Mouse (Mus musculus) stomach, embryonic 16.5 days (tissue): ENCODE measurements at regions not wholly inside any gene's neighbourhood (a gene's known extent, or its start where the extent isn't known, plus 50 kb on each side); places are given as distances from the start of the nearest gene placed in this dataset.
"Not testable (repeated sequence)": the region's sequence is repeated elsewhere in the genome, so short reads cannot be mapped to it uniquely, and the experiment has no call there.

ENCODE experiments used
- ATAC-seq: fragments of 200-750 bp; cut with Nextera tagmentation; 2 replicates; pipeline ENCODE4 v1.8.0; 2017; ENCODE audit warnings: moderate number of reproducible peaks, moderate TSS enrichment; ENCODE audit not compliant: insufficient read depth, low FRiP score
- H3K27ac ChIP-seq: fragments of 300-500 bp; sonication (generic); 2 replicates; pipeline ENCODE4 v1.5.1; 2014; ENCODE audit warnings: low read length
- H3K27me3 ChIP-seq: fragments of 300-500 bp; sonication (generic); 2 replicates; pipeline ENCODE4 v1.6.1; 2014; ENCODE audit warnings: low read length, control low read depth, mixed read lengths; ENCODE audit not compliant: control insufficient read depth, insufficient read depth
- H3K36me3 ChIP-seq: fragments of 300-500 bp; sonication (generic); 2 replicates; pipeline ENCODE4 v1.6.1; 2014; ENCODE audit warnings: low read length; ENCODE audit not compliant: control insufficient read depth, insufficient read depth
- H3K4me1 ChIP-seq: fragments of 300-500 bp; sonication (generic); 2 replicates; pipeline ENCODE4 v1.6.1; 2014; ENCODE audit warnings: low read length, control low read depth, mixed read lengths; ENCODE audit not compliant: control insufficient read depth, insufficient read depth
- H3K4me2 ChIP-seq: fragments of 300-500 bp; sonication (generic); 2 replicates; pipeline ENCODE4 v1.6.1; 2014; ENCODE audit warnings: low read depth, low read length, mixed read lengths
- H3K4me3 ChIP-seq: fragments of 300-500 bp; sonication (generic); replicated peaks from 2 replicates; pipeline ENCODE4 v1.5.1; 2014; ENCODE audit warnings: mild to moderate bottlenecking, low read length
- H3K9ac ChIP-seq: fragments of 300-500 bp; sonication (generic); 2 replicates; pipeline ENCODE4 v1.6.1; 2014; ENCODE audit warnings: low read length
- H3K9me3 ChIP-seq: fragments of 300-500 bp; sonication (generic); replicated peaks from 2 replicates; pipeline ENCODE4 v1.6.1; 2016; ENCODE audit warnings: low read length, control low read depth; ENCODE audit not compliant: control insufficient read depth
- WGBS: fragments of 180-500 bp; shearing (Covaris S2); extraction: QIAGEN DNeasy Blood & Tissue Kit; methylation state at CpG from one replicate; pipeline ENCODE4 v1.1.7; 2014; 5-methylcytosine and 5-hydroxymethylcytosine counted together

- H3K9ac ChIP-seq: no peak overlapping the region
- no peak overlapping the region for H3K27ac ChIP-seq
- H3K4me2 ChIP-seq: no peak overlapping the region
- H3K27me3 ChIP-seq: no peaks in the 10 kb centered on the region
- WGBS: 78% methylated on average over 1 of the region's 1 CpGs
- H3K36me3 ChIP-seq: no peaks in the 10 kb centered on the region
- no peak overlapping the region for H3K4me3 ChIP-seq
- no peaks in the 10 kb centered on the region for H3K9me3 ChIP-seq
- ATAC-seq: no peak
- no peaks in the 10 kb centered on the region for H3K4me1 ChIP-seq
These were observed 157.1 kb downstream of the Enc1 start for GRCm38 (mm10) chr13:97398041-97398440.

- no peaks in the 10 kb centered on the region for H3K4me1 ChIP-seq
- H3K27me3 ChIP-seq: no peaks in the 10 kb centered on the region
- H3K9ac ChIP-seq: no peak overlapping the region
- 68% methylated on average over 3 of the region's 3 CpGs for WGBS
- ATAC-seq: no peak
- no peak overlapping the region for H3K27ac ChIP-seq
- H3K4me3 ChIP-seq: no peak overlapping the region
- no peaks in the 10 kb centered on the region for H3K36me3 ChIP-seq
- no peak overlapping the region for H3K4me2 ChIP-seq
- no peaks in the 10 kb centered on the region for H3K9me3 ChIP-seq
These were observed 156.2 kb downstream of the Enc1 start for GRCm38 (mm10) chr13:97396899-97397640.

GRCm38 (mm10) chr13:97396286-97396685 is 155.4 kb downstream of the Enc1 start:
- not testable (repeated sequence) for H3K36me3 ChIP-seq, H3K4me3 ChIP-seq, H3K4me2 ChIP-seq, H3K27ac ChIP-seq, H3K4me1 ChIP-seq, H3K9ac ChIP-seq, H3K9me3 ChIP-seq, H3K27me3 ChIP-seq, ATAC-seq
- WGBS: 66% methylated on average over 2 of the region's 2 CpGs

- no peak for ATAC-seq
- no peak overlapping the region for H3K9ac ChIP-seq
- WGBS: 69% methylated on average over 7 of the region's 7 CpGs
These were observed 154.0 kb downstream of the Enc1 start for GRCm38 (mm10) chr13:97394756-97395454.

GRCm38 (mm10) chr13:97394071-97394470 is 153.2 kb downstream of the Enc1 start:
- no peak for ATAC-seq
- WGBS: 71% methylated on average over 4 of the region's 4 CpGs

More at GRCm38 (mm10) chr13:97394756-97395454, 154.0 kb downstream of the Enc1 start:
- Histone ChIP-seq H3K4me1 (no peaks in the 10 kb centered on the region), H3K4me2 (no peak overlapping the region), H3K9me3 (no peaks in the 10 kb centered on the region), H3K36me3 (no peaks in the 10 kb centered on the region), H3K27me3 (no peaks in the 10 kb centered on the region), H3K27ac (no peak overlapping the region), H3K4me3 (no peak overlapping the region)

GRCm38 (mm10) chr13:97393456-97393855 is 152.6 kb downstream of the Enc1 start:
- no peaks in the 10 kb centered on the region for H3K36me3 ChIP-seq
- H3K9ac ChIP-seq: no peak overlapping the region
- no peak for ATAC-seq
- no peak overlapping the region for H3K4me2 ChIP-seq
- WGBS: 86% methylated on average over 7 of the region's 7 CpGs
- no peak overlapping the region for H3K27ac ChIP-seq
- no peaks in the 10 kb centered on the region; the same call in 1 of the 2 replicates for H3K4me1 ChIP-seq
- no peaks in the 10 kb centered on the region for H3K9me3 ChIP-seq
- no peaks in the 10 kb centered on the region for H3K27me3 ChIP-seq
- H3K4me3 ChIP-seq: no peak overlapping the region

More at GRCm38 (mm10) chr13:97394071-97394470, 153.2 kb downstream of the Enc1 start:
- no peak overlapping the region for H3K27ac ChIP-seq
- H3K4me2 ChIP-seq: no peak overlapping the region
- H3K9ac ChIP-seq: no peak overlapping the region
- H3K9me3 ChIP-seq: no peaks in the 10 kb centered on the region
- no peak overlapping the region for H3K4me3 ChIP-seq
- H3K27me3 ChIP-seq: no peaks in the 10 kb centered on the region
- no peaks in the 10 kb centered on the region for H3K4me1 ChIP-seq
- no peaks in the 10 kb centered on the region for H3K36me3 ChIP-seq

GRCm38 (mm10) chr13:97390449-97390930 is 149.6 kb downstream of the Enc1 start:
- Histone ChIP-seq H3K4me2 (peak overlapping the region; percentile 27), H3K27ac (no peak overlapping the region), H3K4me1 (peaks cover 7% of the 10 kb centered on the region), H3K9ac (no peak overlapping the region), H3K27me3 (no peaks in the 10 kb centered on the region), H3K4me3 (no peak overlapping the region), H3K36me3 (no peaks in the 10 kb centered on the region), H3K9me3 (no peaks in the 10 kb centered on the region)
- ATAC-seq: peak; percentile 28; the same call in 1 of the 2 replicates
- WGBS: 18% methylated on average over 11 of the region's 11 CpGs

GRCm38 (mm10) chr13:97388851-97389479 is 148.1 kb downstream of the Enc1 start:
- Histone ChIP-seq H3K4me1 (peaks cover 7% of the 10 kb centered on the region), H3K27ac (no peak overlapping the region), H3K9me3 (no peaks in the 10 kb centered on the region), H3K9ac (no peak overlapping the region), H3K4me2 (no peak overlapping the region), H3K27me3 (no peaks in the 10 kb centered on the region), H3K36me3 (no peaks in the 10 kb centered on the region), H3K4me3 (no peak overlapping the region)
- ATAC-seq: no peak
- WGBS: 77% methylated on average over 11 of the region's 11 CpGs

GRCm38 (mm10) chr13:97386511-97386910 is 145.6 kb downstream of the Enc1 start:
- H3K9me3 ChIP-seq: no peaks in the 10 kb centered on the region
- peak; percentile 77; the same call in 1 of the 2 replicates for ATAC-seq
- no peaks in the 10 kb centered on the region for H3K27me3 ChIP-seq
- H3K36me3 ChIP-seq: no peaks in the 10 kb centered on the region
- H3K4me1 ChIP-seq: peaks cover 7% of the 10 kb centered on the region
- H3K9ac ChIP-seq: no peak overlapping the region
- no peak overlapping the region for H3K4me2 ChIP-seq
- peak overlapping the region; percentile 37; the same call in 1 of the 2 replicates for H3K27ac ChIP-seq
- H3K4me3 ChIP-seq: no peak overlapping the region
- WGBS: 26% methylated on average over 3 of the region's 3 CpGs
